Mouse (Mus musculus) heart, embryonic 11.5 days (tissue): Measurements from ENCODE around the gene Gm5615. TPM values are rescaled to one million over a fixed set of nuclear protein-coding genes. Genes with fewer than 3 reads are reported as not detected.

Source experiments
- ATAC-seq: fragments of 200-750 bp; cut with Nextera tagmentation; replicated peaks from 2 replicates; pipeline ENCODE4 v1.8.0; 2017; ENCODE audit warnings: moderate library complexity; ENCODE audit not compliant: insufficient number of reproducible peaks, low FRiP score, low TSS enrichment
- H3K27ac ChIP-seq: fragments of 300-500 bp; sonication (generic); 2 replicates; pipeline ENCODE4 v1.5.1; 2014; ENCODE audit warnings: mild to moderate bottlenecking, low read depth, low read length
- H3K27me3 ChIP-seq: fragments of 300-500 bp; sonication (generic); 2 replicates; pipeline ENCODE4 v1.6.1; 2014; ENCODE audit warnings: mild to moderate bottlenecking, low read length, mixed read lengths; ENCODE audit not compliant: control insufficient read depth, insufficient read depth
- H3K36me3 ChIP-seq: fragments of 300-500 bp; sonication (generic); 2 replicates; pipeline ENCODE4 v1.6.1; 2014; ENCODE audit warnings: mild to moderate bottlenecking, low read length, moderate library complexity, mixed read lengths; ENCODE audit not compliant: control insufficient read depth, insufficient read depth
- H3K4me1 ChIP-seq: fragments of 300-500 bp; sonication (generic); 2 replicates; pipeline ENCODE4 v1.6.1; 2014; ENCODE audit warnings: low read length; ENCODE audit not compliant: control insufficient read depth, insufficient read depth
- H3K4me2 ChIP-seq: fragments of 300-500 bp; sonication (generic); 2 replicates; pipeline ENCODE4 v1.6.1; 2014; ENCODE audit warnings: mild to moderate bottlenecking, moderate library complexity
- H3K4me3 ChIP-seq: fragments of 300-500 bp; sonication (generic); 2 replicates; pipeline ENCODE4 v1.5.1; 2014; ENCODE audit warnings: low read depth, low read length
- H3K9ac ChIP-seq: fragments of 300-500 bp; sonication (generic); 2 replicates; pipeline ENCODE4 v1.6.1; 2014; ENCODE audit warnings: mild to moderate bottlenecking, low read depth, low read length, moderate library complexity
- H3K9me3 ChIP-seq: fragments of 300-500 bp; sonication (generic); replicated peaks from 2 replicates; pipeline ENCODE4 v1.6.1; 2016; ENCODE audit warnings: low read length; ENCODE audit not compliant: control insufficient read depth
- WGBS: fragments of 180-500 bp; shearing (Covaris S2); extraction: QIAGEN DNeasy Blood & Tissue Kit; methylation state at CpG from one replicate; pipeline ENCODE4 v1.1.7; 2014; ENCODE audit not compliant: insufficient replicate concordance; 5-methylcytosine and 5-hydroxymethylcytosine counted together
- polyA plus RNA-seq: library from polyadenylated mRNA; unstranded; fragments of >200 nt; fragmentation: Nextera tagmentation; extraction: Ambion mirVana; gene quantifications from 2 replicates; pipeline ENCODE4 v1.2.1, GENCODE M21; 2014

Gm5615 gene
- polyA plus RNA-seq = not detected in 2 replicates

DNA sequence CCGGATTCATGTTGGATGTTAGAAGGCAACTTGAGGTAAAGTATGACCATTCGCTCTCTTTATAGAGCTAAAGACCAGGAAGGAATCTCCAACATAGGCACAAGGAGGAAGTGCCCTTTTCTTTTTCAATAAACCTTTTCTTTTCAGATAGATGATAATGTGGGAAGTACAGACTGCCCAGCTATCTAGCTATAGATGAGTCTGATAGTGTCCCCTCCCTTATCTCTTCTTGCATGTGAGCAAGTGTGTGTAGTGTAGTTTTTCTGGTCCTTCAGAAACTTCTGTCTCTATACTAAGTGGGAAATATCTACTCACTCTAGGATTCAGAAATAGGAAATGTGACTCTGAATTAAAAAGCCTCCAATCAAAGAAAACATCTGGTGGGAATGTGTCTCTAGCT, at the start of gene Gm5615:
TSS of gene Gm5615 (minus strand) at position 101 of the 400 bp plus-strand sequence.
- Histone ChIP-seq H3K4me3 (no peak within 1 kb of the TSS), H3K27me3 (no peaks in the 10 kb centered on the region), H3K36me3 (no peaks in the 10 kb centered on the region), H3K9me3 (0 out of 2 replicates have a peak, but pooled peaks cover 2% of the 10 kb centered on the region), H3K4me2 (no peak within 1 kb of the TSS), H3K27ac (no peak within 1 kb of the TSS), H3K9ac (no peak within 1 kb of the TSS), H3K4me1 (no peaks in the 10 kb centered on the region)
- 74% methylated on average over 2 of the region's 2 CpGs for WGBS
- ATAC-seq = no peak

DNA sequence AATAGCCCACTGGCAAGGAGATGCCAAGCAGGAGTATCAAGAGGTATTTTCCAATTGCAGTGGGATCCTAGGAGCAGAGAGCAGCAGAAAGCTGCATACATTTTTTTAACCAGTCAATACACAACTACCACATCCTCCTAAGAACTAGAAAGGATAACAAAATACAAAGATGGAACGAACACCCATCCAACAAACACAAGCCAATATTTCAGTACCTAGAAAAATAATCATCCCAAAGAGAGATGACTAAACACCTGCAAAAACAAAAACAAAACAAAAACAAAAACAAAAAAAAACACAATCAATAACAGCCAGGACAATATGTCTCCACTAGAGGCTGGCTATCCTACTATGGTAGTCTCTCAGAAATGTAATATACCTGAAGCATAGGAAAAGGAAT, 40.8 kb upstream of the Gm5615 start, which contains the start of gene Gm17689:
TSS of gene Gm17689 (minus strand) at position 101 of the 400 bp plus-strand sequence.
- no peaks in the 10 kb centered on the region for H3K36me3 ChIP-seq
- no peak for ATAC-seq
- 51% methylated on average over 1 of the region's 1 CpGs for WGBS
- H3K4me3 ChIP-seq = no peak within 1 kb of the TSS
- H3K9me3 ChIP-seq = peaks cover 6% of the 10 kb centered on the region
- no peaks in the 10 kb centered on the region for H3K27me3 ChIP-seq
- no peak within 1 kb of the TSS for H3K9ac ChIP-seq
- no peak within 1 kb of the TSS for H3K4me2 ChIP-seq
- no peaks in the 10 kb centered on the region for H3K4me1 ChIP-seq
- H3K27ac ChIP-seq = no peak within 1 kb of the TSS

DNA sequence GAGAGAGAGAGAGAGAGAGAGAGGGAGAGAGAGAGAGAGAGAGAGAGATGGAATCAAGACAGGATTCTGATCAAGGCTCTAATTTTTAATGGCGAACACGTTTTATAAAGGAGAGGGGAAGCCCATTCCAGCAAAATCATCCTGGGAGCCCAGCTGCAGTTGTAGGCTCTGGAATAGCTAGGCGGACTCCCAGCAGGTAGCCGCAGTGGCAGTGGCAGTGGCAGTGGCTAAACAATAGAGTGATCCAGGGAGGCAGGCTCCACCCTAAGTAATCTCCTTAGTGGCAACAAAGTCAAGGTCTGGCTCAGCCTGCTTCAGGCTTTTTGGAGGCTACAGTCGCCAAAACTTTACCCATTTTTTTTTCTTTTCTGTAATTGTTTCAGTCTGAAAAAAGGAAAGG, 37.6 kb downstream of the Gm5615 start:
- Histone ChIP-seq H3K9ac (no peak overlapping the region), H3K27ac (no peak overlapping the region), H3K4me3 (no peak overlapping the region), H3K9me3 (0 out of 2 replicates have a peak, but pooled peaks cover 9% of the 10 kb centered on the region), H3K27me3 (no peaks in the 10 kb centered on the region), H3K36me3 (no peaks in the 10 kb centered on the region), H3K4me1 (no peaks in the 10 kb centered on the region), H3K4me2 (no peak overlapping the region)
- whole genome bisulfite sequencing = 69% methylated on average over 5 of the region's 5 CpGs
- ATAC-seq = no peak

DNA sequence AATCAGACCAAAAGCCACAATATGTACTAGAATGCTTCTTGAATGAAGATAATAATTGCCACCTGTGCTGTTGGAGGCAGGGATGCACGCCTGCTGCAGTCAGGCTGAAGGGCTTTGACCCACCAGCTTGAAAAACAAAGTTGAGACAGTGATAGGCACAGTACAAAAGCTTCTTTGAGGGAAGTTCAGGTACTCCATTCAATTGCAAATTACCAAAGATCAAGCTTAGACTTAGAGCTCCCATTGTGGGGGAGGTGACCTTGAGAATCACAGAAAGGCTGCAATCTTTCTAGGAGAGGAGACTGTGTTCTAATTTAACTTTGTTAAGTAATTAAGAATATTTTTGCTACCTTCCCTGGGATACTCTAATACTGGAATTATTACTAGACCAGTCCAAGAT, 45.9 kb downstream of the Gm5615 start:
- no peak overlapping the region for H3K9ac ChIP-seq
- no peak overlapping the region for H3K4me2 ChIP-seq
- no peak overlapping the region for H3K4me3 ChIP-seq
- no peak overlapping the region for H3K27ac ChIP-seq
- 50% methylated on average over 1 of the region's 1 CpGs for WGBS
- H3K36me3 ChIP-seq = no peaks in the 10 kb centered on the region
- H3K4me1 ChIP-seq = no peaks in the 10 kb centered on the region
- H3K27me3 ChIP-seq = no peaks in the 10 kb centered on the region
- H3K9me3 ChIP-seq = peaks cover 7% of the 10 kb centered on the region
- ATAC-seq = no peak

DNA sequence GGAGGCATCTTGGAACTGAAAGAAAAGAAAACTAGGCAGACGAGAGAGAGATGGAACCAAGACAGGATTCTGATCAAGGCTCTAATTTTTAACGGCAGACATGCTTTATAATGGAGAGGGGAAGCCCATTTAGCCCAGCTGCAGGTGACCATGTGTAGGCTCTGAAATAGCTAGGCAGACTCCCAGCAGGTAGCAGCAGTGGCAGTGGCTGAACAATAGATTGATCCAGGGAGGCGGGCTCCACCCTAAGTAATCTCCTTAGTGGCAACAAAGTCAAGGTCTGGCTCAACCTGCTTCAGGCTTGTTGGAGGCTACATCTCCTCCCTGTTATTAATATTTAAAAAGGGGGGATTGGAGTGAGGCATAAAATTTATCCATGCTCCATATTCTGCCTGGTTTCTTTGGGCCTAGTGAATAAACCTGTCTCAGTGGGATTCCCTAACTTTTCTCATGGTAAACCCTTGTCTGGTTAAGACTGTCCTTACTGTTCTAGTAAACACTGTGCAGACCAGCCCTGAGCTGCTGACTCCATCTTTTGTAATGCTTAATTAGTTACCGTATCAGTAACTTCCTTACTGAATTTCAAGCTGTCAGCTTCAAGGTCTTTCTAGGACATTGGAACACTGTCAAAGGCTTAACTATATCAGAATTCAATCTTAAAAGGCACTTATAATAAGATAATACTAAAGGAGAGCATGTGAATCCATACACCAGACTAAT, 47.1 kb downstream of the Gm5615 start:
- ATAC-seq = no peak
- H3K9ac ChIP-seq = no peak overlapping the region
- no peak overlapping the region for H3K4me2 ChIP-seq
- WGBS = 82% methylated on average over 4 of the region's 4 CpGs
- H3K4me1 ChIP-seq = no peaks in the 10 kb centered on the region
- H3K36me3 ChIP-seq = no peaks in the 10 kb centered on the region
- H3K27me3 ChIP-seq = no peaks in the 10 kb centered on the region
- H3K9me3 ChIP-seq = peaks cover 7% of the 10 kb centered on the region
- no peak overlapping the region for H3K27ac ChIP-seq
- no peak overlapping the region for H3K4me3 ChIP-seq

Other genes with a start within 250 kb of the Gm5615 start
- not detected in 2 replicates for gene Gm7257, start 110.1 kb downstream of the Gm5615 start, polyA plus RNA-seq
- not detected in 2 replicates for gene Gm9513, start 66.3 kb downstream of the Gm5615 start, polyA plus RNA-seq
- not detected in 2 replicates for gene Gm17689, start 40.7 kb upstream of the Gm5615 start, polyA plus RNA-seq
- not detected in 2 replicates for gene A630095E13Rik, start 101.4 kb upstream of the Gm5615 start, polyA plus RNA-seq
- not detected in 2 replicates for gene Acrv1, start 151.3 kb upstream of the Gm5615 start, polyA plus RNA-seq
- 26.2 and 30.6 TPM in 2 replicates for gene Chek1, start 185.1 kb upstream of the Gm5615 start, polyA plus RNA-seq
- 147 and 152 TPM in 2 replicates for gene Stt3a, start 225.7 kb upstream of the Gm5615 start, polyA plus RNA-seq